Mouse (Mus musculus): ENCODE data around the gene Ankra2. TPM values are rescaled to one million over a fixed set of nuclear protein-coding genes. Genes with fewer than 3 reads are reported as not detected.

Ankra2 gene
- polyA plus RNA-seq (2014; fragmentation: Illumina TruSeq; extraction: RNeasy Lipid Tissue Mini Kit (QIAGEN cat#74804); ENCODE audit: low replicate concordance) = 42.0 TPM

DNA sequence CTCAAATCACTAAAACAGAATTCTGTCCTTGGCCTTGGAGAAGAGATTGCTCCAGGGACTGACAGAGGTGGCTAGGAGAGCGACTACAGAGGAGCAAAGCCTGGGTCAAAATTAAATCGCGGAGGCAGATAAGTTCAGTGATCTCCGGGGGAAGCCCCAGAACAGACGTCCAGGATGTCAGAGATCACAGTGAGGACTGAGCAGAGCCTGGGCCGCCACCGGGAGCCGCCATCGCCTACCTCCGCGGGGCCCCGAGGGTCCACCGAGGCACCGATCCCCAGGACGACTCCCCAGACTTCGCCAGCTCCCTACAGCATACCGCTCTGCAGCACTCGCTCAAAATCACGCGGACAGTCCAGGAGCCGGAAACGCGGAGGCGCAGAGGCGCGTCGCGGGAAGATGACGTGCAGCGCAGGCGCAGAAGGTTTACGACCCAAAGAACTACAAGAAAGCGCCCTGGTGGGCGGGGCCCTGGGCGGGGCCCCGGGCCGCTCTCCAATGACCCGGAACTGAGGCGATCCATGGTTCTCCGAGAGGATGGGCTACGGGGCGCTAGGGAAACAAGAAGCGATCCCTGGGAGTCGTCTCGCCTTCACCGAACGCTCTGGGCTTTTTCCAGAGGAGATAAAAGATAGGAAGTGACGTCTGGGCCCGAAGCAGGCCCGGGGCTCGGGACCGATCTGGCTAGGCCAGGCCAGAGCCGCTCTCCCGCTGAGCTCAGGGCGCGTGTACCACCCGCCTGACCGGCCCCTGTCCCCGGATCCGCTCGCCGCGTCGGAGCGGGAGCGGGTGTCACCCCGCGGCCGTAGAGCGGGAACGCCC is at the start of gene Ankra2, which contains the start of gene Utp15:
Gene Ankra2, plus strand, starts transcription at position 439 of the 822 bp plus-strand sequence.
Gene Utp15, minus strand, starts transcription at position 406 of the 822 bp plus-strand sequence.

DNA sequence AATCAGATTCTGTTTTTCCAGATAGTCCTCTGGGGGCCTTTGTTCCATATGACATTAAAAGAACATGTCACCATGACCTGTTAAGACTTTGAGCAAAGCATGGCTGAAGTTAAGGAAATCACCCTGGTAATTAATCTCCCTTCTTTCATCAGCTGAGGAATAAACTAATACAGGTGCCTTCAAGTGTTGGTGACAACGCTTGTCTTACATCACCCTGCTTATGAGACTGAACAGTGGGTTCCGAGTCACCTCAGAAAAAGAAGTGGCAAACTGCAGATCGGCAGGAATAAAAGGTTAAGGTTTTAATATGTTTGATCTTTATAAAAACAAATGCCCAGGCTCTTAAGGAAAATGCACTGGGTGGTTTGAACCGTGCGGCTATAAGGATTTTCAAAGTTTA is 16.8 kb downstream of the Ankra2 start, which contains the start of gene Gm21976:
Gene Gm21976, plus strand, starts transcription at position 202 of the 400 bp plus-strand sequence.

DNA sequence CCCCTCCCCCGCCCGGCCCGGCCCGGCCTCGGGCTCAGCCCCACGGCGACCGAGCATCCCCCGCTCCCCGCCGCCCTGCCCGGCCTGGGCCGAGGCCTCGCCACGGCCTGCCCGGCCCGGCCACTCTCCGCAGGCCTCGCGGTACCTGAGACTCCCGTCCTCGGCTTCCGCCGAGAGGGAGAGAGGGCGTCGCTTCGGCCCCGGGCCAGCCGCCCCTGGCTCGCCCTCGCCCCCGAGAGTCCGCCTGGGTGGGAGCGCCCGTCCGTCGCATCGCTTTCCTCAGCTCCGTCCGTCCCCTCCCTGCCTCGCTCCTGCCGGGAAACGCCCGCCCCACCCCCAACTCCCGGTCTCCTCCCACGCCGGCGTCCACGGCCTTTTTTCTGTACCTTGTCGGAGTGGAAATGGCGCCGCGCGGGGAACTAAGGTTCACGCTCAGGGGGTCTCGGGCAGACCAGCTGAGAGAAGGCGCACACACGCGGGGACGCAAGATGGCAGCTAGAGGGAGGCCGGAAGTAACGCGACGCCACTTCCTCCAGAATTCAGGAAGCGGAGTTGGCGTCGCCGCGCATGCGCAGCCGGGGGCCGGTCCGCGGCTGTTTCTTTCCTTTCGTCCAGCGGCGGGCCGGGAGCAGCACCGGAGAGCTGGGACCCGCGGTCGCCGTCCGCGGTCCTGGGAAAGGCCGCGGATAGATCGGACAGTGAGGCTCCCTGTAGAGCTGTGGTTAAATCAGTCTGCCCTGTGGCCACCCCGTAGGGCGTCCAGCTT is 53.8 kb downstream of the Ankra2 start, which contains the start of gene Btf3:
Gene Btf3, minus strand, starts transcription at position 527 of the 766 bp plus-strand sequence.

Other genes starting within 250 kb of the Ankra2 start
- gene Arhgef28, start 56.6 kb upstream of the Ankra2 start, polyA plus RNA-seq (2014; fragmentation: Illumina TruSeq; extraction: RNeasy Lipid Tissue Mini Kit (QIAGEN cat#74804); ENCODE audit: low replicate concordance) = 1.1 TPM
- 9.5 TPM for gene Utp15, start within 50 bp of the Ankra2 start, polyA plus RNA-seq (2014; fragmentation: Illumina TruSeq; extraction: RNeasy Lipid Tissue Mini Kit (QIAGEN cat#74804); ENCODE audit: low replicate concordance)
- gene Gm21976, start 16.8 kb downstream of the Ankra2 start, polyA plus RNA-seq (2014; fragmentation: Illumina TruSeq; extraction: RNeasy Lipid Tissue Mini Kit (QIAGEN cat#74804); ENCODE audit: low replicate concordance) = not detected
- 767 TPM for gene Btf3, start 53.9 kb downstream of the Ankra2 start, polyA plus RNA-seq (2014; fragmentation: Illumina TruSeq; extraction: RNeasy Lipid Tissue Mini Kit (QIAGEN cat#74804); ENCODE audit: low replicate concordance)
- gene Foxd1, start 91.2 kb downstream of the Ankra2 start, polyA plus RNA-seq (2014; fragmentation: Illumina TruSeq; extraction: RNeasy Lipid Tissue Mini Kit (QIAGEN cat#74804); ENCODE audit: low replicate concordance) = not detected
- gene Gm10320, start 228.9 kb downstream of the Ankra2 start, polyA plus RNA-seq (2014; fragmentation: Illumina TruSeq; extraction: RNeasy Lipid Tissue Mini Kit (QIAGEN cat#74804); ENCODE audit: low replicate concordance) = 2.9 TPM

Measured in small intestine, adult 10 weeks (tissue).